Mouse (Mus musculus) lung, postnatal 0 days (tissue): ENCODE data around the gene Thoc6. TPM values are rescaled to one million over a fixed set of nuclear protein-coding genes. Genes with fewer than 3 reads are reported as not detected.

Experiments used
- ATAC-seq: fragments of 200-750 bp; cut with Nextera tagmentation; 2 replicates; pipeline ENCODE4 v1.8.0; 2017; ENCODE audit warnings: moderate library complexity
- DNase-seq: peaks from one replicate; pipeline ENCODE4 v3.0.0-alpha.2; 2016; ENCODE audit warnings: low spot score
- H3K27ac ChIP-seq: fragments of 300-500 bp; sonication (generic); 2 replicates; pipeline ENCODE4 v1.5.1; 2014; ENCODE audit warnings: antibody characterized with exemption, mild to moderate bottlenecking, low read length, mixed read lengths
- H3K27me3 ChIP-seq: fragments of 300-500 bp; sonication (generic); replicated peaks from 2 replicates; pipeline ENCODE4 v1.6.1; 2014; ENCODE audit warnings: low read length, mixed read lengths; ENCODE audit not compliant: insufficient read depth
- H3K36me3 ChIP-seq: fragments of 300-500 bp; sonication (generic); 2 replicates; pipeline ENCODE4 v1.6.1; 2014; ENCODE audit warnings: low read length, mixed read lengths; ENCODE audit not compliant: insufficient read depth
- H3K4me1 ChIP-seq: fragments of 300-500 bp; sonication (generic); 2 replicates; pipeline ENCODE4 v1.6.1; 2014; ENCODE audit warnings: antibody characterized with exemption, low read depth, low read length, mixed read lengths; ENCODE audit not compliant: insufficient read depth
- H3K4me2 ChIP-seq: fragments of 300-500 bp; sonication (generic); replicated peaks from 2 replicates; pipeline ENCODE4 v1.6.1; 2014; ENCODE audit warnings: low read depth, mild to moderate bottlenecking, low read length, moderate library complexity, mixed read lengths
- H3K4me3 ChIP-seq: fragments of 300-500 bp; sonication (generic); 2 replicates; pipeline ENCODE4 v1.5.1; 2014; ENCODE audit warnings: low read depth, low read length
- H3K9ac ChIP-seq: fragments of 300-500 bp; sonication (generic); replicated peaks from 2 replicates; pipeline ENCODE4 v1.6.1; 2014; ENCODE audit warnings: low read depth, mild to moderate bottlenecking
- H3K9me3 ChIP-seq: fragments of 300-500 bp; sonication (generic); 2 replicates; pipeline ENCODE4 v1.6.1; 2016; ENCODE audit warnings: low read length, mixed read lengths
- CTCF ChIP-seq: IDR thresholded peaks from 2 replicates; pipeline ENCODE4 v1.5.1; 2016; ENCODE audit warnings: antibody characterized with exemption, mild to moderate bottlenecking
- EP300 ChIP-seq: IDR thresholded peaks from 2 replicates; pipeline ENCODE4 v1.6.1; 2016; ENCODE audit warnings: antibody characterized with exemption, mild to moderate bottlenecking, control low read depth
- WGBS: fragments of 180-500 bp; shearing (Covaris S2); extraction: QIAGEN DNeasy Blood & Tissue Kit; methylation state at CpG from one replicate; pipeline ENCODE4 v1.1.7; 2014; 5-methylcytosine and 5-hydroxymethylcytosine counted together
- polyA plus RNA-seq: library from polyadenylated mRNA; unstranded; fragments of >200 nt; fragmentation: Nextera tagmentation; extraction: Ambion mirVana; gene quantifications from 2 replicates; pipeline ENCODE4 v1.2.1, GENCODE M21; 2015

Thoc6 gene
- polyA plus RNA-seq, 1 experiment from 2014 or later = 18.1 TPM

- TF ChIP-seq CTCF (peak; percentile 90), EP300 (no peak)
- WGBS = 11% methylated on average over 22 of the region's 22 CpGs
- Histone ChIP-seq H3K36me3 (no peaks in the 10 kb centered on the region), H3K4me2 (peak overlapping the region; percentile 37), H3K4me3 (no peak overlapping the region), H3K9ac (no peak overlapping the region), H3K9me3 (no peaks in the 10 kb centered on the region), H3K4me1 (peaks cover 4% of the 10 kb centered on the region; the same call in 1 of the 2 replicates), H3K27ac (no peak overlapping the region), H3K27me3 (no peaks in the 10 kb centered on the region)
- peak; percentile 89 for ATAC-seq
- DNase-seq = peak; percentile 82
These were observed 43.3 kb downstream of the Thoc6 start for GRCm38 (mm10) chr17:23630195-23631020.

- Histone ChIP-seq H3K9me3 (no peaks in the 10 kb centered on the region), H3K4me1 (peaks cover 4% of the 10 kb centered on the region; the same call in 1 of the 2 replicates), H3K9ac (no peak overlapping the region), H3K27me3 (no peaks in the 10 kb centered on the region), H3K4me3 (no peak overlapping the region), H3K27ac (no peak overlapping the region), H3K36me3 (no peaks in the 10 kb centered on the region), H3K4me2 (no peak overlapping the region)
- TF ChIP-seq EP300 = no peak
- no peak for ATAC-seq
- no peak for DNase-seq
- WGBS = 24% methylated on average over 7 of the region's 7 CpGs
These were observed 45.9 kb downstream of the Thoc6 start for GRCm38 (mm10) chr17:23627813-23628212.

- no peak for DNase-seq
- no peaks in the 10 kb centered on the region for H3K4me1 ChIP-seq
- H3K9me3 ChIP-seq = no peaks in the 10 kb centered on the region
- no peaks in the 10 kb centered on the region for H3K27me3 ChIP-seq
- no peak overlapping the region for H3K27ac ChIP-seq
- H3K9ac ChIP-seq = no peak overlapping the region
- no peak overlapping the region for H3K4me2 ChIP-seq
- H3K36me3 ChIP-seq = no peaks in the 10 kb centered on the region
- WGBS = 49% methylated on average over 7 of the region's 7 CpGs
- no peak for TF ChIP-seq CTCF
- no peak for TF ChIP-seq EP300
- no peak for ATAC-seq
- no peak overlapping the region for H3K4me3 ChIP-seq
These were observed 53.3 kb downstream of the Thoc6 start for GRCm38 (mm10) chr17:23620351-23620750.

Other genes with a start within 250 kb of the Thoc6 start
- not detected in 2 replicates for gene Vmn2r117, start 194.2 kb downstream of the Thoc6 start, polyA plus RNA-seq
- 10.5 and 11.5 TPM in 2 replicates for gene Zfp213, start 109.6 kb downstream of the Thoc6 start, polyA plus RNA-seq
- gene Zfp13, start 74.4 kb downstream of the Thoc6 start, polyA plus RNA-seq = 5.0 and 5.5 TPM in 2 replicates
- not detected in 2 replicates for gene Zscan10, start 73.0 kb downstream of the Thoc6 start, polyA plus RNA-seq
- gene Mmp25, start 28.6 kb downstream of the Thoc6 start, polyA plus RNA-seq = 0.29 and 0.36 TPM in 2 replicates
- 7.1 and 8.7 TPM in 2 replicates for gene Bicdl2, start 13.4 kb downstream of the Thoc6 start, polyA plus RNA-seq
- 104 and 107 TPM in 2 replicates for gene Hcfc1r1, start 286 bp downstream of the Thoc6 start, polyA plus RNA-seq
- gene Tnfrsf12a, start 3.6 kb upstream of the Thoc6 start, polyA plus RNA-seq = 50.4 and 53.8 TPM in 2 replicates
- 5.9 and 6.3 TPM in 2 replicates for gene Cldn6, start 5.4 kb upstream of the Thoc6 start, polyA plus RNA-seq
- gene Cldn9, start 10.1 kb upstream of the Thoc6 start, polyA plus RNA-seq = 0.44 and 0.76 TPM in 2 replicates
- 0.20 TPM in 1 of 2 replicates, not detected in the other for gene 1520401A03Rik, start 48.9 kb upstream of the Thoc6 start, polyA plus RNA-seq
- 10.4 and 11.5 TPM in 2 replicates for gene Pkmyt1, start 52.5 kb upstream of the Thoc6 start, polyA plus RNA-seq
- gene Paqr4, start 67.0 kb upstream of the Thoc6 start, polyA plus RNA-seq = 45.2 and 47.7 TPM in 2 replicates
- 0.41 and 0.52 TPM in 2 replicates for gene Kremen2, start 72.0 kb upstream of the Thoc6 start, polyA plus RNA-seq
- gene Flywch1, start 97.7 kb upstream of the Thoc6 start, polyA plus RNA-seq = 43.1 and 43.5 TPM in 2 replicates
- gene Flywch2, start 112.2 kb upstream of the Thoc6 start, polyA plus RNA-seq = 14.7 and 18.6 TPM in 2 replicates
- gene Srrm2, start 116.7 kb upstream of the Thoc6 start, polyA plus RNA-seq = 284 and 354 TPM in 2 replicates
- gene Elob, start 155.3 kb upstream of the Thoc6 start, polyA plus RNA-seq = 803 and 893 TPM in 2 replicates
- gene Prss33, start 162.2 kb upstream of the Thoc6 start, polyA plus RNA-seq = not detected in 2 replicates
- gene Prss32, start 170.0 kb upstream of the Thoc6 start, polyA plus RNA-seq = not detected in 2 replicates
- gene Prss41, start 170.3 kb upstream of the Thoc6 start, polyA plus RNA-seq = 0.40 and 0.63 TPM in 2 replicates
- gene Prss21, start 194.2 kb upstream of the Thoc6 start, polyA plus RNA-seq = not detected in 2 replicates
- gene Dcpp1, start 207.0 kb upstream of the Thoc6 start, polyA plus RNA-seq = 0.25 TPM in 1 of 2 replicates, not detected in the other
- not detected in 2 replicates for gene Dcpp2, start 207.0 kb upstream of the Thoc6 start, polyA plus RNA-seq
- gene Dcpp3, start 243.6 kb upstream of the Thoc6 start, polyA plus RNA-seq = 0.35 and 0.64 TPM in 2 replicates